Mouse (Mus musculus) liver, adult 2 months (tissue): ENCODE results near the gene Slc5a2.

Source experiments
- CTCF ChIP-seq: fragments of 200-500 bp; IDR thresholded peaks from 2 replicates; pipeline ENCODE4 v1.5.1; 2011; ENCODE audit warnings: low read depth, low read length, control low read depth
- POLR2A ChIP-seq: fragments of 200-500 bp; IDR thresholded peaks from 2 replicates; pipeline ENCODE4 v1.6.1; 2011; ENCODE audit warnings: low read length, control low read depth; ENCODE audit not compliant: insufficient read depth; ENCODE audit errors: extremely low read depth

- no peak for TF ChIP-seq POLR2A
- TF ChIP-seq CTCF: no peak
Observed at GRCm38 (mm10) chr7:128254978-128255377, 10.5 kb upstream of the Slc5a2 start.
